ENCODE assay signal across 8 mouse cellular contexts in the genomic region with DNA sequence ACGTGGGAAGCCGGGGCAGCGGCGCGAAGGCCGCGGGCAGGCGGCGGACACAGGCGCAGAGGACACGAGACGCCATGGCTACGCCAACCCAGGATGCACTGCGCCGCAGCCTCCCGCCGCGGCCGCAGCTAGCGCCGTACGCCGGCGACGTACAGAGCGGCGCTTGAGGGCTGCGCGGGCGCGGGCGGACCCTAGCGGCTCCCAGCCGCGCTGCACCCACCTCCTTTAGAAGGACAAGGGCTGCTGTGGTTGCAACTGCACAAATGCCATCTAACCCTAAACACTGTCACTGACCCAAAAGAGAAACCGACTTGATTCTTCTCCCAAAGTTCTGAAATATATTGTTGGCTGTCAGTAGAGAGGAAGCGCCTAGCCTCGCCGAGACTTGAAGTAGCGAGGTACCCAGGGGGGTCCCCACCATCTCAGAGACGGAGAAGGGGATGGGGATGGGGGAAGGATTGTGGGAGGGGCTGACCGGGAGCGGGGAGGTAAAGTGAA. TPM values are rescaled to one million over a fixed set of nuclear protein-coding genes. Genes with fewer than 3 reads are reported as not detected.
DNase-seq lines count a peak whose midpoint lies in the region; ATAC-seq and TF ChIP-seq lines count a peak whose summit lies in the region.

Ndufab1 (minus strand) TSS at position 140 of the 498 bp plus-strand sequence.

- TF ChIP-seq CTCF in G1E (IDR thresholded peaks at IDR 0.05; ENCODE audit: low read depth, low read length), result peak; percentile 68
- peak; percentile 87 for TF ChIP-seq CTCF in layer of hippocampus, adult 2 months (conservative IDR thresholded peaks at IDR 0.05)
- TF ChIP-seq CTCF in lung, embryonic 14.5 days (IDR thresholded peaks at IDR 0.05; ENCODE audit: low read depth), result peak; percentile 68
- TF ChIP-seq CTCF in olfactory bulb, adult 2 months (IDR thresholded peaks at IDR 0.05; ENCODE audit: insufficient read depth, low read depth, low read length), result peak; percentile 93
- peak; percentile 93 for TF ChIP-seq CTCF in thymus, adult 2 months (IDR thresholded peaks at IDR 0.05; ENCODE audit: borderline replicate concordance, control insufficient read depth, extremely low read depth, insufficient read depth, low read length, poor library complexity)

- TF ChIP-seq POLR2A in olfactory bulb, adult 2 months (IDR thresholded peaks at IDR 0.05; ENCODE audit: insufficient read depth, low read depth, low read length), result peak; percentile 37; the same call in 1 of the 2 replicates
- no peak for TF ChIP-seq POLR2A in thymus, adult 2 months (IDR thresholded peaks at IDR 0.05; ENCODE audit: control insufficient read depth, extremely low read depth, insufficient read depth, low read length, poor library complexity)

- no peaks in the 10 kb centered on the region for H3K9me3 ChIP-seq in G1E (replicated peaks)
- no peaks in the 10 kb centered on the region for H3K9me3 ChIP-seq in forebrain, embryonic 16.5 days (ENCODE audit: control insufficient read depth, low read length)
- H3K9me3 ChIP-seq in lung, embryonic 14.5 days (ENCODE audit: low read depth, low read length), result no peaks in the 10 kb centered on the region

- peak; percentile 82 for DNase-seq in G1E (ENCODE audit: low spot score)
- DNase-seq in cerebellum, adult 11-12 months, result peak; percentile 86
- peak; percentile 89 for DNase-seq in heart, postnatal 36 days
- DNase-seq in layer of hippocampus, adult 2 months (ENCODE audit: low spot score in 2 of 2), result peak; percentile 83 to 87
- DNase-seq in lung, embryonic 14.5 days, result peak; percentile 97
- peak; percentile 87 for DNase-seq in thymus, adult 2 months

- peak; percentile 79 for ATAC-seq in G1E (ENCODE audit: extremely low read depth, insufficient number of reproducible peaks, low FRiP score, poor library complexity, severe bottlenecking)
- ATAC-seq in forebrain, embryonic 16.5 days, result peak; percentile 100
- peak; percentile 99 for ATAC-seq in lung, embryonic 14.5 days (ENCODE audit: insufficient read depth)

- peak within 1 kb of the TSS; percentile 81 for H3K9ac ChIP-seq in forebrain, embryonic 16.5 days (replicated peaks; ENCODE audit: low read depth, low read length)
- peak within 1 kb of the TSS; percentile 67 for H3K9ac ChIP-seq in lung, embryonic 14.5 days

- intact Hi-C loops in heart, postnatal 36 days (cut with DNase I), result loop anchor here (2.0 to 5.0 kb wide), 5 partner anchors 31 to 96 kb away; partner anchors contain the start of genes Dctn5, Ears2, Gga2 and Palb2

- no peak within 1 kb of the TSS for H3K27ac ChIP-seq in forebrain, embryonic 16.5 days (ENCODE audit: low read length)
- peak within 1 kb of the TSS; percentile 97 for H3K27ac ChIP-seq in layer of hippocampus, adult 2 months
- no peak within 1 kb of the TSS for H3K27ac ChIP-seq in lung, embryonic 14.5 days (ENCODE audit: low read depth)
- peak within 1 kb of the TSS; percentile 90 for H3K27ac ChIP-seq in olfactory bulb, adult 2 months (ENCODE audit: insufficient read depth, low read depth, low read length)
- no peak within 1 kb of the TSS for H3K27ac ChIP-seq in thymus, adult 2 months (ENCODE audit: control insufficient read depth, insufficient read depth, low read length)

- H3K36me3 ChIP-seq in G1E (replicated peaks), result peaks cover 41% of the 10 kb centered on the region
- H3K36me3 ChIP-seq in forebrain, embryonic 16.5 days (ENCODE audit: control insufficient read depth, insufficient read depth), result no peaks in the 10 kb centered on the region; the same call in 1 of the 2 replicates
- H3K36me3 ChIP-seq in lung, embryonic 14.5 days (ENCODE audit: insufficient read depth), result peaks cover 24% of the 10 kb centered on the region
- H3K36me3 ChIP-seq in thymus, adult 2 months (ENCODE audit: control insufficient read depth, insufficient read depth, low read length), result 0 out of 2 replicates have a peak, but pooled peaks cover 4% of the 10 kb centered on the region

- no peaks in the 10 kb centered on the region for H3K27me3 ChIP-seq in G1E (ENCODE audit: insufficient read depth, low read length)
- no peaks in the 10 kb centered on the region for H3K27me3 ChIP-seq in forebrain, embryonic 16.5 days (replicated peaks; ENCODE audit: control insufficient read depth, insufficient read depth, low read length)
- no peaks in the 10 kb centered on the region for H3K27me3 ChIP-seq in lung, embryonic 14.5 days (ENCODE audit: insufficient read depth, low read length)
- H3K27me3 ChIP-seq in thymus, adult 2 months (ENCODE audit: control insufficient read depth, insufficient read depth, low read length), result no peaks in the 10 kb centered on the region

- 0% methylated on average over 35 of the region's 43 CpGs for WGBS in forebrain, embryonic 16.5 days
- WGBS in lung, embryonic 14.5 days, result under 1% methylated on average over 37 of the region's 43 CpGs
- under 1% methylated on average over 43 of the region's 43 CpGs for WGBS in olfactory bulb, adult 2 months
- WGBS in thymus, adult 2 months, result under 1% methylated on average over 40 of the region's 43 CpGs

- peak within 1 kb of the TSS; percentile 83 for H3K4me2 ChIP-seq in forebrain, embryonic 16.5 days (ENCODE audit: low read length)
- peak within 1 kb of the TSS; percentile 92 for H3K4me2 ChIP-seq in lung, embryonic 14.5 days

- H3K4me1 ChIP-seq in G1E (ENCODE audit: insufficient read depth, low read depth, low read length), result peaks cover 50% of the 10 kb centered on the region
- H3K4me1 ChIP-seq in forebrain, embryonic 16.5 days (replicated peaks; ENCODE audit: control insufficient read depth, insufficient read depth, low read length), result peaks cover 10% of the 10 kb centered on the region
- peaks cover 5% of the 10 kb centered on the region for H3K4me1 ChIP-seq in lung, embryonic 14.5 days (ENCODE audit: insufficient read depth)
- peaks cover 2% of the 10 kb centered on the region; the same call in 1 of the 2 replicates for H3K4me1 ChIP-seq in olfactory bulb, adult 2 months (ENCODE audit: control insufficient read depth, insufficient read depth, low read length)
- H3K4me1 ChIP-seq in thymus, adult 2 months (replicated peaks; ENCODE audit: control insufficient read depth, insufficient read depth, low read length), result peaks cover 5% of the 10 kb centered on the region

- peak within 1 kb of the TSS; percentile 81 for H3K4me3 ChIP-seq in G1E (ENCODE audit: low read depth, low read length)
- H3K4me3 ChIP-seq in forebrain, embryonic 16.5 days (replicated peaks; ENCODE audit: low read length), result peak within 1 kb of the TSS; percentile 75
- peak within 1 kb of the TSS; percentile 67 for H3K4me3 ChIP-seq in layer of hippocampus, adult 2 months
- peak within 1 kb of the TSS; percentile 55 for H3K4me3 ChIP-seq in lung, embryonic 14.5 days (ENCODE audit: low read depth, low read length)
- H3K4me3 ChIP-seq in olfactory bulb, adult 2 months (ENCODE audit: insufficient read depth, low read depth, low read length), result peak within 1 kb of the TSS; percentile 73
- H3K4me3 ChIP-seq in thymus, adult 2 months (ENCODE audit: control insufficient read depth, insufficient read depth, low read length), result peak within 1 kb of the TSS; percentile 59

RNA-seq across cellular contexts. Expression of gene Ndufab1, which starts in this region (rescaled TPM):
- 161 and 182 TPM in 2 replicates for total RNA-seq in G1E (2014; fragmentation: Nextera tagmentation)
- total RNA-seq in G1E (2017), result 89.3 and 121 TPM in 2 replicates
- 1,259 and 1,762 TPM in 2 replicates for polyA plus RNA-seq in G1E (2012)
- polyA plus RNA-seq in forebrain, embryonic 16.5 days (2015; fragmentation: Nextera tagmentation; extraction: Ambion mirVana), result 530 and 550 TPM in 2 replicates
- total RNA-seq in heart, postnatal 36 days (2021), result 1,000 to 10,000 TPM; 1,629 to 1,738 TPM
- 100 to 1,000 TPM; 259 to 306 TPM for total RNA-seq in layer of hippocampus, adult 2 months (2021)
- 620 and 633 TPM in 2 replicates for polyA plus RNA-seq in lung, embryonic 14.5 days (2014; fragmentation: Nextera tagmentation; extraction: Ambion mirVana)
- polyA plus RNA-seq in olfactory bulb, adult 2 months (2012; ENCODE audit: insufficient read depth, insufficient read length, low replicate concordance, missing spikeins), result not detected in 2 replicates
- 361 and 467 TPM in 2 replicates for polyA plus RNA-seq in thymus, adult 2 months (2012; rRNA removed)

Comparison
In these comparisons a context has a peak if more than half of its experiments do, and no peak if none do; other contexts are left out.
1. RNA of gene Ndufab1 (total RNA-seq): 1,629 to 1,738 TPM in heart, postnatal 36 days; 259 to 306 TPM in layer of hippocampus, adult 2 months and 89.3 to 182 TPM in G1E; every median in the first group is over 4 times any median in the second.
2. H3K27ac ChIP-seq: peak in layer of hippocampus, adult 2 months (single experiment) and olfactory bulb, adult 2 months (single experiment); none in forebrain, embryonic 16.5 days (single experiment), lung, embryonic 14.5 days (single experiment) and thymus, adult 2 months (single experiment).
3. Peak in every context shown above with its lines, with median percentiles within 50 percentile points of each other: ATAC-seq, DNase-seq, H3K4me3 ChIP-seq and CTCF ChIP-seq.